Mouse (Mus musculus): ENCODE data around the gene Rhoc.

GRCm38 (mm10) chr3:104771460-104771859 lies 16.7 kb upstream of the Rhoc start:
- no peak for TF ChIP-seq ZC3H11A (IDR thresholded peaks at IDR 0.05; ENCODE audit: low read depth, low read length)
- TF ChIP-seq ZKSCAN1 (IDR thresholded peaks at IDR 0.05; ENCODE audit: borderline replicate concordance, low read depth, low read length) = no peak
- TF ChIP-seq MYC (IDR thresholded peaks at IDR 0.05; ENCODE audit: low read depth, low read length) = no peak

Data from CH12.LX (cell line).